Mouse (Mus musculus): Measurements from ENCODE around the gene 1110051M20Rik. TPM values are rescaled to one million over a fixed set of nuclear protein-coding genes. Genes with fewer than 3 reads are reported as not detected.
"Not testable (repeated sequence)": the region's sequence is repeated elsewhere in the genome, so short reads cannot be mapped to it uniquely, and the experiment has no call there.

Gene 1110051M20Rik
- polyA plus RNA-seq, 1 experiment from 2014 or later: 79.8 TPM

DNA sequence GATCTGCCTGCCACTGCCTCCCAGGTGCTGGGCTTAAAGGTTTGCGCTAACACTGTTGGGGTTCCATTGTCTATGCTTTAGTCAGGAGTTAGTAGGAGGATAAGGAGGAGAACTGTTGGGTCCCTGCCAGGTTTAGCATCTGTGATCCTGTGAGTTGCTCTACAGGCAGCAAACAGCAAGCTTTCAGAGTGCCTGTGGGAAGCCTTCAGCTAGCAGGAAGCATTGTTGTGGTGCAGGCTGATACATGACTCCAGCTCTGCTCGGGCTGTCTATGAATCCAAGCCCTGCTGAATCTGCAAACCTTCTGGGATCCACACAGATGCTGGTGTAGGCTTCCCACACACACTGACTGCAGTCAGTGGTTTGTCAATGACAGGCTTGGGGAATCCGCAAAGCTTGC is 201.1 kb downstream of the 1110051M20Rik start:
- H3K4me1 ChIP-seq (ENCODE audit: control insufficient read depth, insufficient read depth, low read length): no peaks in the 10 kb centered on the region
- no peaks in the 10 kb centered on the region for H3K27me3 ChIP-seq (ENCODE audit: control insufficient read depth, insufficient read depth, low read length)
- no peaks in the 10 kb centered on the region for H3K36me3 ChIP-seq (replicated peaks; ENCODE audit: control insufficient read depth, insufficient read depth, low read depth, low read length)
- DNase-seq (ENCODE audit: low spot score): no peak
- ATAC-seq (replicated peaks; ENCODE audit: insufficient number of reproducible peaks, low FRiP score, low TSS enrichment, low read depth): no peak
- no peaks in the 10 kb centered on the region for H3K9me3 ChIP-seq (replicated peaks; ENCODE audit: control insufficient read depth, low read length)
- H3K4me2 ChIP-seq (ENCODE audit: low read depth, low read length): no peak overlapping the region
- no peak overlapping the region for H3K9ac ChIP-seq (replicated peaks; ENCODE audit: low read length)
- H3K4me3 ChIP-seq (ENCODE audit: low read depth, low read length): no peak overlapping the region
- H3K27ac ChIP-seq (replicated peaks; ENCODE audit: low read depth, low read length): no peak overlapping the region
- 63% methylated on average over 3 of the region's 3 CpGs for WGBS

- no peak overlapping the region for H3K27ac ChIP-seq (replicated peaks; ENCODE audit: low read depth, low read length)
- no peaks in the 10 kb centered on the region for H3K27me3 ChIP-seq (ENCODE audit: control insufficient read depth, insufficient read depth, low read length)
- 74% methylated on average over 5 of the region's 5 CpGs for WGBS
- H3K9me3 ChIP-seq (replicated peaks; ENCODE audit: control insufficient read depth, low read length): no peaks in the 10 kb centered on the region
- no peak for DNase-seq (ENCODE audit: low spot score)
- H3K4me3 ChIP-seq (ENCODE audit: low read depth, low read length): no peak overlapping the region
- no peaks in the 10 kb centered on the region for H3K36me3 ChIP-seq (replicated peaks; ENCODE audit: control insufficient read depth, insufficient read depth, low read depth, low read length)
- H3K4me2 ChIP-seq (ENCODE audit: low read depth, low read length): no peak overlapping the region
- no peaks in the 10 kb centered on the region for H3K4me1 ChIP-seq (ENCODE audit: control insufficient read depth, insufficient read depth, low read length)
- H3K9ac ChIP-seq (replicated peaks; ENCODE audit: low read length): no peak overlapping the region
- ATAC-seq (replicated peaks; ENCODE audit: insufficient number of reproducible peaks, low FRiP score, low TSS enrichment, low read depth): no peak
These were observed 202.0 kb downstream of the 1110051M20Rik start for GRCm38 (mm10) chr2:91242547-91242946.

DNA sequence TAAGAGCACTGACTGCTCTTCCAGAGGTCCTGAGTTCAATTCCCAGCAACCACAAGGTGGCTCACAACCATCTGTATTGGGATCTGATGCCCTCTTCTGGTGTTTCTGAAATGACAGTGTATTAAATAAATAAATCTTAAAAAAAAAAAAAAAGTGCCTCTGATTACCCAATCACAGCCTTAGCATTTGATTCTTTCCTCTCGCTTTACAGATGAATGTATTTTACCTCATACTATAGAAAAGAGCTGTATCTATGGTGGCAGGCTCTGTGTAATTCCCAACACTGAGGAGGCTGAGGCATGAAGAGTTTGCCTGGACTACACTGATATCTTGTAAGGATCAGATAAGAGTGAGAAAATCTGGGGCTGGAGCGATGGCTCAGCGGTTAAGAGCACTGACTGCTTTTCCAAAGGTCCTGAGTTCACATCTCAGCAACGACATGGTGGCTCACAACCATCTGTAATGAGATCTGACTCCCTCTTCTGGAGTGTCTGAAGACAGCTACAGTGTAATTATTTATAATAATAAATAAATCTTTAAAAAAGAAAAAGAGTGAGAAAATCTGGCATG is 206.9 kb downstream of the 1110051M20Rik start:
- WGBS: 25% methylated on average over 4 of the region's 4 CpGs
- not testable (repeated sequence) for H3K9me3 ChIP-seq (replicated peaks; ENCODE audit: control insufficient read depth, low read length)

DNA sequence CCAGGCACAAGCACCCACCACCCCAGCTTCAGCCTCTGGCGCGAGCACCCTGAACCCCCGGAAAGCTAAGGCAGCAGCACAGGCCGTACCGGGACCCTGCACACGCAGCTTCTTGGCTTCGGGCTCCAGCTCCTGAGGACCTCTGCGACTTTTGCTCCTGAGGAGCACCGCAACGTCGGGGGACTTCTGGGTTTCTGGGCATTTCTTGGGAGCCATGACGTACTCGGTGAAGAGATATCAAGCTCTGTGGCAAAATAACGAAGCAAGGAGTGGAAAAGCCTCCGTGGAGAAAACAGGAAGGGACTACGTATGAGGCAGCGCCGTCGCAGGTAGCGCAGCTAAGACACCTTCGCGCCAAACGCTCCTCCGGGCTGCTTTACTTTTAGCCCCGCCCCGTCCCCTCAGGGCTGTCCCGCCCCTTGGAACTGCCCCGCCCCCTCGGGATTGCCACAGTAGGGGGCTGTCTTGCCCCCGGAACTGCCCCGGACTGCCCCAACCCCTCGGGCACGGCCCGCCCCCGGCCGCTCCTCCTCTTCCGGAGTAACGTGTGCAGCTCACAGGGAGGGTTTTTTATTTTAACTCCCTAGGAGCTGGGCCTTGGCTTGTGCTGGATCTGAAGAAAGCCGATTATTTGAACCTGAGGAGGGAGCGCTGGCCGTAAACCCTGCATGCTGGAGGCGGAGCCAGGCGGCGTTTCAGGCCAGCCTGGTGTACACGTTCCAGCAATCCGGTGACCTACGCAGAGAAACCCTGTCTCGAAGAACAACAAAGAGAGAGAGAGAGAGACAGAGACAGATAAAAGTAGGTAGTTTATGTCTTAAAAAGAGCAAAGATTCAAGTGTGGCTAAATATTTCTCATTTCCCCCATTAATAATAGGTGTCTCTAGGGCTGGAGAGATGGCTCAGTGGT is 207.6 kb downstream of the 1110051M20Rik start, which contains the start of gene Ddb2:
Gene Ddb2 (minus strand): TSS at position 382 of the 910 bp plus-strand sequence.
- Histone ChIP-seq H3K4me1 (ENCODE audit: control insufficient read depth, insufficient read depth, low read length) (no peaks in the 10 kb centered on the region), H3K4me2 (ENCODE audit: low read depth, low read length) (peak within 1 kb of the TSS; percentile 69), H3K27ac (replicated peaks; ENCODE audit: low read depth, low read length) (peak within 1 kb of the TSS; percentile 72), H3K27me3 (ENCODE audit: control insufficient read depth, insufficient read depth, low read length) (no peaks in the 10 kb centered on the region), H3K4me3 (ENCODE audit: low read depth, low read length) (peak within 1 kb of the TSS; percentile 49), H3K9me3 (replicated peaks; ENCODE audit: control insufficient read depth, low read length) (no peaks in the 10 kb centered on the region), H3K36me3 (replicated peaks; ENCODE audit: control insufficient read depth, insufficient read depth, low read depth, low read length) (no peaks in the 10 kb centered on the region), H3K9ac (replicated peaks; ENCODE audit: low read length) (peak within 1 kb of the TSS; percentile 63)
- WGBS: under 1% methylated on average over 48 of the region's 48 CpGs
- peak; percentile 97 for DNase-seq (ENCODE audit: low spot score)
- ATAC-seq (replicated peaks; ENCODE audit: insufficient number of reproducible peaks, low FRiP score, low TSS enrichment, low read depth): peak; percentile 98

More for the DNA sequence above, 206.9 kb downstream of the 1110051M20Rik start:
- peak overlapping the region; percentile 72 for H3K27ac ChIP-seq (replicated peaks; ENCODE audit: low read depth, low read length)
- H3K9ac ChIP-seq (replicated peaks; ENCODE audit: low read length): peak overlapping the region; percentile 63
- H3K4me1 ChIP-seq (ENCODE audit: control insufficient read depth, insufficient read depth, low read length); H3K27me3 ChIP-seq (ENCODE audit: control insufficient read depth, insufficient read depth, low read length); H3K36me3 ChIP-seq (replicated peaks; ENCODE audit: control insufficient read depth, insufficient read depth, low read depth, low read length); DNase-seq (ENCODE audit: low spot score): not testable (repeated sequence)
- H3K4me2 ChIP-seq (ENCODE audit: low read depth, low read length): peak overlapping the region; percentile 69
- ATAC-seq (replicated peaks; ENCODE audit: insufficient number of reproducible peaks, low FRiP score, low TSS enrichment, low read depth): peak; percentile 9; the same call in 1 of the 2 replicates
- H3K4me3 ChIP-seq (ENCODE audit: low read depth, low read length): peak overlapping the region; percentile 49

DNA sequence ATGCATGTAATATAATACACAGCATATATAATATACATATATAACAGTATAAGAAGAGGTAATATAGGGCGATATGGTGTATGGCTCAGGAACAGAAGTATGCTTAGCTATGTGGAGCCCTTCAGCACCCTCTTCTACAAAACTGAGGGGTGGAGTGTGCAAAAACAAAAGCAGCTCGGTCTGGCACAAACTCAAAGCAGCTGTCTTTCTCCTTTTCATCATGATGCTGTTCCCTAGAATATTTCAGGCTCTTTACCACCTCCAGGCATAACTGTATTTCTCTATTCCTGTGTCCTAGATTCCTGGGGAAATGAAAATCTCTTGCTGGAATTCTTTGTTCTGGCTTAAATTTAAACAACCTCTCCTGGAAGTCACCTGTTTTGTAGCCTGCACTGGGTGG is 214.8 kb downstream of the 1110051M20Rik start:
- Histone ChIP-seq H3K9me3 (replicated peaks; ENCODE audit: control insufficient read depth, low read length) (no peaks in the 10 kb centered on the region), H3K4me2 (ENCODE audit: low read depth, low read length) (no peak overlapping the region), H3K27me3 (ENCODE audit: control insufficient read depth, insufficient read depth, low read length) (no peaks in the 10 kb centered on the region), H3K9ac (replicated peaks; ENCODE audit: low read length) (no peak overlapping the region), H3K36me3 (replicated peaks; ENCODE audit: control insufficient read depth, insufficient read depth, low read depth, low read length) (no peaks in the 10 kb centered on the region), H3K4me3 (ENCODE audit: low read depth, low read length) (no peak overlapping the region), H3K4me1 (ENCODE audit: control insufficient read depth, insufficient read depth, low read length) (no peaks in the 10 kb centered on the region), H3K27ac (replicated peaks; ENCODE audit: low read depth, low read length) (no peak overlapping the region)
- DNase-seq (ENCODE audit: low spot score): no peak
- no peak for ATAC-seq (replicated peaks; ENCODE audit: insufficient number of reproducible peaks, low FRiP score, low TSS enrichment, low read depth)
- WGBS: 74% methylated on average over 2 of the region's 2 CpGs

Small RNA genes lying within 50 kb of the gene (microRNA-seq; reads per million reads assigned to microRNA genes)
- gene Gm22071 (ENCODE audit: borderline number of aligned reads): not detected

Other genes with a start within 250 kb of the 1110051M20Rik start
- gene Nr1h3, start 241.9 kb downstream of the 1110051M20Rik start, polyA plus RNA-seq (2014; fragmentation: Nextera tagmentation; extraction: Ambion mirVana): 0.91 and 0.95 TPM in 2 replicates
- gene Acp2, start 241.8 kb downstream of the 1110051M20Rik start, polyA plus RNA-seq (2014; fragmentation: Nextera tagmentation; extraction: Ambion mirVana): 31.1 and 37.2 TPM in 2 replicates
- 11.4 and 12.6 TPM in 2 replicates for gene Ddb2, start 207.7 kb downstream of the 1110051M20Rik start, polyA plus RNA-seq (2014; fragmentation: Nextera tagmentation; extraction: Ambion mirVana)
- gene Pacsin3, start 188.8 kb downstream of the 1110051M20Rik start, polyA plus RNA-seq (2014; fragmentation: Nextera tagmentation; extraction: Ambion mirVana): 20.1 and 23.0 TPM in 2 replicates
- 82.9 and 83.6 TPM in 2 replicates for gene Arfgap2, start 179.7 kb downstream of the 1110051M20Rik start, polyA plus RNA-seq (2014; fragmentation: Nextera tagmentation; extraction: Ambion mirVana)
- gene Lrp4, start 12.8 kb upstream of the 1110051M20Rik start, polyA plus RNA-seq (2014; fragmentation: Nextera tagmentation; extraction: Ambion mirVana): 5.2 and 6.3 TPM in 2 replicates
- gene Ckap5, start 82.1 kb upstream of the 1110051M20Rik start, polyA plus RNA-seq (2014; fragmentation: Nextera tagmentation; extraction: Ambion mirVana): 109 and 123 TPM in 2 replicates
- gene F2, start 191.7 kb upstream of the 1110051M20Rik start, polyA plus RNA-seq (2014; fragmentation: Nextera tagmentation; extraction: Ambion mirVana): 0.14 TPM in 1 of 2 replicates, not detected in the other
- gene Zfp408, start 205.1 kb upstream of the 1110051M20Rik start, polyA plus RNA-seq (2014; fragmentation: Nextera tagmentation; extraction: Ambion mirVana): 3.9 and 7.3 TPM in 2 replicates
- gene Arhgap1, start 205.2 kb upstream of the 1110051M20Rik start, polyA plus RNA-seq (2014; fragmentation: Nextera tagmentation; extraction: Ambion mirVana): 73.7 and 83.2 TPM in 2 replicates